Mouse (Mus musculus) adrenal gland, postnatal 25 days (tissue): ENCODE data around the gene Pck2. TPM values are rescaled to one million over a fixed set of nuclear protein-coding genes. Genes with fewer than 3 reads are reported as not detected.
A peak's percentile ranks its signal among the peaks of the same experiment; 100 is the strongest.

ENCODE experiments used
- DNase-seq: peaks from one replicate; pipeline ENCODE4 v3.0.0; 2021; ENCODE audit warnings: mixed read lengths
- long read RNA-seq: library from polyadenylated mRNA; stranded (forward); transcript quantifications from one replicate; pipeline ENCODE4 v2.0.0, GENCODE M21; 2021
- total RNA-seq: library from RNA; stranded (reverse); gene quantifications from 2 replicates; pipeline ENCODE4 v1.2.3, GENCODE M21; 2021

The Pck2 gene
- total RNA-seq = 33.9 and 46.2 TPM in 2 replicates
- long read RNA-seq, transcript Pck2-201 (10 exons, 3,400 nt) = major isoform, 33 of 44 reads
- long read RNA-seq, partial matches to known transcripts = 8 of 44 reads
- long read RNA-seq, other reads (novel, unspliced or antisense) = 3 of 44 reads

DNA sequence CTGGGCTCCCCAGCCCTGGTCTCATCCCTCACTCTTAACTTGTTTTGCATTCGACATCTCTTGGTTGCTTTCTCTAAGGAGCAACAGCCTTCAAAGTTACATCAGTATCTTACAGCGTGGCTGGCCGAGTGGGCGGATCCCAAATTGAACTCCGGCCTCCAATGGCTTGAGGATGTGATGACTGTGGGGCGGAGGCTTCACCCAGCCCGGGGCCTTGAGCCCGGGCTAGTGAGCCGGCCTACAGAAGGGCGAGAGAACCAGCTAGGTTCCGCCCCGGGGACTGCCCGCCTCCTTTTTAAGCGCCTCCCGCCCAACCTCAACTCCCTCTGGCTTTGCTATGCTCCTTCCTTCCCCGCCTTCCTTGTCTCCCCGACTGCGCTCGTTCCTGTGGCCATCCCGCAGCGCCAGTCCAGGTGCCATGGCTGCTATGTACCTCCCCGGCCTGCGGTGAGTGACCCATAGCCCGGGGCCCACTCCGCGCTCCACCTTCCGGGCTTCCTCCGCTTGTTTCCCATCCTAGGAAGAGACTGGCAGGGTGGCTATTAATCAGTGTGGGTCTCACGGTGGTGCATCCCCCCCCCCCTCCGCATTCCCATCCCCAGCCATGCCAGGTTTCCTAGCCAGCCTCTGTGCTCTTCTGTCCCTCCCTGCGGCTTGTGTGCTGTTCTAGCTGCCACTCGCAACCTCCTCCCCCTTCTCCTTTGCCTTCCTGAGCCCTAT, at the start of gene Pck2:
Gene Pck2 (plus strand): TSS at position 200 of the 720 bp plus-strand sequence.
- peak; percentile 89 for DNase-seq

DNA sequence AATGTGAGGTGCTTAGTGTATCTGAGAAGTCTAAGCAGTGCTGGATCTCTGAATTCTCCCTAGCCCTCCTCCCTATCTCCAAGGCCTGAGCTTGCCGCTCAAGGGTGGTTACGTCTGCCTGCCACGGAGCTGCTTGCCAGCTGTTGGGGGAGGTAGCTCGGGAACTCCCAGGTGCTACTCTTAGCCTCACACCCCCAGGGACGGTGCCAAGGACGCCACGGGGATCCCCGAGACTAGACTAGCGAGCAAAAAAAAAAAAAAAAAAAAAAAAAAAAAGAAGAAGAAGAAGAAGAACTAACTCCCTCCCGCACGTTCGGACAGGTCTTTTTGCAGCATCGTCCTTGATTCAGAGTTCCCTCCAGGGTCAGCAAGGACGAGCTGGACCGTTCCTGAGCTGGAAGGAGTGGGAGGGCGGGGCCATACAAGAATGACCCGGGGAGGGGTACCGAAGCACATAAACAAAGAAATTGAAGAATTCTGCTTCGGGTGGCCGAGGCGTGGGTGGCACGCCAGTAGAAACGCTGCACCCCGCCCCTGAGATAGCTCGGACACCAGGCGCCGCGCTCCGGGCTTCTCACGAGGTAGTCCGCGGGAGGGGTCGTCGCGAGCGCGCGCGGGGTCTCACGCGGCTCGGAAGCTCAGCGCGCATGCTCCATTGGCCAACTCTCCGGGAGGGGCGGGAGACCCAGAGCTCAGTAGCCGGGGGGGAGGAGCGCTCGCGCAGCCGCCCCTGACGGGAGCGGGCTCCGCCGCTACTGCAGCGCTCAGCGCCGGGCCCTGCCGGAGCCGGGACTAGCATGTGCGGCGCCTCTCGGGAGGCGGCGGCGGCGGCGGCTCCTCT, 49.5 kb upstream of the Pck2 start, which contains the start of gene Carmil3:
Gene Carmil3 (plus strand): TSS at position 291 of the 841 bp plus-strand sequence.
- DNase-seq = peak; percentile 72

DNA sequence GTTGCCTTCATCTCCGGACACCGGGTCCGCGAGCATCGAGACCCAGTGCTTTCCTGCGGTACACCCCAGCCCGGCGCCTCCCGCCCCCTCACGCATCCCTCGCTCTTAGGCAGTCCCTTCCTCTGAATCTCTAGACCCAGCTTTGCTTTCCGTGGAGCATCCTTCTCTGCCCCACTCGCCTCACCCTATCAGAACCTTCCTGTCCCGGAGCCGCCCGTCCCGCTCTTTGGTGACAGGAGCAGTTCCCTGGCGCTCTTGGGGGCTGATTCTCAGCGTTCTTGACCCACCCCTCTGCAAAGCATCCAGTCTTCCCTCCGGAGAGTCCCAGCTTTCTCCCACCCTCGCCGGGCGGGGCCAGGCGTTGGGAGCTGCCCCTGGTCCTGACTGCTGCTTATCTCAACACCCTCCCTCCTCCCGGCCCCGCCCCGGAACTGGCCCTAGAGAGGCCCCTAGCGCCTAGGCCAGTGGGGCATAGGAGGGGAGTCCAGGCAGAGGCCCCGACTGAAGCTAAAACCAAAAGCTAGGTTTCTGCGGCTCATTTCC, 48.7 kb upstream of the Pck2 start:
- peak; percentile 72 for DNase-seq

DNA sequence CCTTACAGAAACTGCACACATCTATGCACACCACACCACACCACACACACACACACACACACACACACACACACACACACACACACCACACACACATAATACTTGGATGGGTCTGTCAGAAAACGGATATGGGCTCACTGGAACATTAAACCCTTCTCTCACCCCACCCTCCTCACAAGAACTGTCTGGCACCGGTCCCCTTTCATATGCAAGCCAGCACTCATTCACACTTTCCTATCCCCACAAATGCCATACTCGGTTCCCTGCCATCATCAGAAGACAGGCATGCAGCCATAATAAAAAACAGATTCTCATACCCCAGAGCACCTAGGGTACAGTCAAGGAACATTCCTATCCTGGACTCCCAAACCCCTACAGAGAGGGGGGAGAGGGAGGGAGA, 48.0 kb upstream of the Pck2 start:
- DNase-seq = no peak

DNA sequence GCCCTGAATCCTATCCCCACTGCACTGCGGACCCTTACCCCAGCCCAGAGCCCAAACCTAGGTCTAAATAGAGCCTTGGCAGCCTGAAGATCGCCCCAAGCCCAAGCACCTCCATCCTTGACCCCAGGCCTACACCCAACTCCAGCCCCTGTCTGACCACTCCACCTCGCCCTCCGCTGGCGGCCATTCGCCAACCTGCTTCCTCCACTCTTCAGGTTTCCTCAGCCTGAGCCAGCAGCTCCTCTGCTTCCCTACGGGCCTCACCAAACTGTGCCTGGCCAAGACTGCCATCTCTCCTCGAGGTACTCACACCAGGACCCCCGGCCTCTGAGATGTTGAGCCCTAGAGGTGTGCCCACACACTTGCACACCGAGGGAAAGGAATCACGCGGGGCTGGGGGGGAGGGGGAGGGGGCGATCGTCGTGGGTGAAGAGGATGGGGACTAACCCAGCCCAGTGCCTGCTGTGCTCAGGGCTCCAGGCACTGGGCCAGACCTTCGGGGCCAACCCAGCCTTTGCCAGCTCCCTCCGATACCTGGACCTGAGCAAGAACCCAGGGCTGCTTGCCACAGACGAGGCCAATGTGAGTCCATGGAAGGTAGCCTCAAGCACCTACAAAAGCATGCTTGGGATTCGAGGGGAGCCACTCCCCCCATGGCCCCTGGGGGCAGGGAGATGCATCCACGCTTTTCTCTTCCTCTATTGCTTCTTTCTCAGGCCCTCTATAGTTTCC, 44.4 kb upstream of the Pck2 start:
- DNase-seq = no peak

DNA sequence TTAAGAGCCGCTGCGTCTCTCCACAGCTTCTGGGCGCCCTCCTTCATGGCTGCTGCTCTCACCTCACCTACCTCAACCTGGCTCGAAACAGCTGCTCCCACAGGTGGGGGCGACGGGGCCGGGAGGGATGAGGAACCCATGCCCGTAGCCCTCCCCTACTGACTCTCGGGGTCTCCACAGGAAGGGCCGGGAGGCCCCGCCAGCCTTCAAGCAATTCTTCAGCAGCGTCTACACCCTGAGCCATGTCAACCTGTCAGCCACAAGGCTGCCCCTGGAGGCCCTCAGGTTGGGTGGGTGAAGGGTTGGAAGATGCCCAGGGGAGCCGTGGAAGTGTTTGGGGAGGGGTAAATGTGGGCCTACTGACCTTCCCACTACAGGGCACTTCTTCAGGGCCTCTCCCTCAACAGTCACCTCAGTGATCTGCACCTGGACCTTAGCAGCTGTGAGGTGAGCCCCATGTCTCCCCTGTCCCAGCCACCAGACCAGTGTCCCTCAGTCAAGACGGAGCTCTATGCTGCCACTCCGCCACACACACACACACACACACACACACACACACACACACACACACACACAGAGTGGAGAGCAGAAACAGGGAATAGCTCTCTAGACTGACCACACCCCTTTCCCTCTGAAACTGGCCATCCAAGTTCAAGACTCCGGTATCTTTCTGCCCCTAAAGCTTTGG, 43.2 kb upstream of the Pck2 start:
- no peak for DNase-seq

DNA sequence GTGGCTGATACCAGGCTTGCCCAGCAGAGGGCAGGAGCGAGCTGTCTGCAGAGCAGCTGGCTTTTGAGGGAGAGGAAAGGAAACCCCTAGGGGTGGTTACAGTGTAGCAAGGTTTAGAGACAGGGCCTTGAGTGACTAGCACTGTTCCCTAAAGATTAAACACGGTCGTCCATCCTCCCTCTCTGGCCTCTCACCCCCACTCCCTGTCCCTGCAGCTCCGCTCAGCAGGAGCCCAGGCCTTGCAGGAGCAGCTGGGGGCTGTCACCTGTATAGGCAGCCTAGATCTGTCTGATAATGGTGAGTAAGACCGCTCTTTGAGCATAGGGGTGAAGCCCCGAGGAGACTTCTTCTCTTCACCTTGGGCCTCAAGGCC, 42.6 kb upstream of the Pck2 start:
- DNase-seq = peak; percentile 88

DNA sequence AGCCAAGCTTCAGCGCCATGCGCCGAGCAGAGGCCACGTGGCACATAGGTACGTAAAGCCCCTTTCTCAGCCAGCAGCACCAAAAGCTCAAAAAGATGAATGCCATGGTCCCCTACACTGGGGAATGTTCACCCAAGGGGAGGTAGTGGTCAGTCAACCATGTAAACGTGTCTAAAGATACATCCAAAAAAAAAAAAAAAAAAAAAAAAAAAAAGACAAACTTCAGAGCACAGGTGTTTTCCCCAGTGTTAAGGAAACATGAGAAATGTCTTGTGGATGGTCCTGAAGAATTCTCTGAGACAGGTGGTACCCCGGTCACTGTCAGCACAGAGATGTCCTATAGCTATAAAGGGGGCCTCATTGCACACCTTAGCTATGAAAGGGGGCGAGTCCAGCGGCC, 34.5 kb upstream of the Pck2 start:
- no peak for DNase-seq

DNA sequence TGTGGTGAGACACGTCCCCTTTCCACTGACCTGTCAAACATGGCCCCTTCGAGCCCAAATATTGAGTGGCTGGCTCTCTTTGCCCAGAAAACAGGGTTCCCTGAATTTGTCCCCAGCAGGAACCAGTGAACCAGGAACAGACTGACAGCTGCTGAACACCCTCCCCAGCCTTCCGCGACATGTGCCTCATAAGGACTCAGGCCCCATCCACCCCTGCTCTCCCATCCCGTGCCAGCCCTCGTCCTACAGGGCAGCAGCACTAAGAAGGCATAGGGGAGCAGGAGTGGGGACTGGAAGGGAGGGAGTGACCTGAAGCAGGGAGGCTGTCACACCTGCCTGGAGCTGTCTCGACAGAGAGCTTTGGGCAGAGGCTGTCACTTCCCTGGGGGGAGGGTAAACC, 32.3 kb upstream of the Pck2 start:
- DNase-seq = no peak

DNA sequence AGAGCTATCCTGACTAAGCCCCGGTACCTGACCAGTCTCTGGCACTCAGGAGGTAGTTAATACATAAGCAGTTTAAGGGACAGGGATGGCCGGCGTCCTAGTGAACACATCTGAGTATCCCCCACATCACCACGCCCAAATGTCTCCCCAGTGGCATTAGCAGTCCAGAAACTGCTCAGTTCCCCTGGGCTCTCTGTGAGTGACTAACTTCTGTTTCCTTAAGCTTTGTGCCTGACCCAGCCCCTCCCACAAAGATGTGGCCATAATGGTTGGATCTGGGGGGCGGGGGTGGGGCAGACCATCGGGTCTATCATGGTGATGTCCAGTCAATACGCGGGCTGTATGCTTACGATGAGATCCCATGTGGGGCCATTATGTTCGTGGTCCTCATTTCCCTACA, 30.5 kb upstream of the Pck2 start:
- DNase-seq = no peak

DNA sequence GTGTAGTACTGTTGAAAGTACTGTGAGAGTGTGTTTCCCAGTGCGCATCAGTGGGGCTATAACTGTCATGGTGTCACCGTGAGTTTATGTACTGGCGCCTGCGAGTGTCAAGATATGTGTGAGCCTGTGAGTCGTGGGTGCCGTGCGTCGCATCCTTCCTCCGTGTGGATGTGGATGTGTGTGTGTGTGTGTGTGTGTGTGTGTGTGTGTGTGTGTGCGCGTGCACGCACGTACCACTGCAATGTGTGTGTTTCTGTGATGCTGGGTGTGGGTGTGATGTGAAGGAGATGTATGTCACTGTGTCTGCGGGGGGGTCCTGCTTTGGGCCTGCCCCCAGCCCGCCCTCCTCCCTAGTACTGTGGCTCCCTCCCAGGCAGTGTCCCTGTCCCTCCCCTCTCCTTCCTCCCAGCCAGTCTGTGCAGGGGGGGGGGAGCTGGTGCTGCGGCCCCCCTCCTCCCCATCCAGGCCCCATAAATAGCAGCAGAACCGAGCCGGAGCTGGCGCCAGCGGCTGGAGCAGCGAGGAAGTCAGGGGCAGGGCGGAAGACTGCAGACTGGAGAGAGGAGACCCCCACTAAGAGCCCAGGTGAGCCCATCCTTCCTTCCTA, 29.8 kb upstream of the Pck2 start, which contains the start of gene Cpne6:
Gene Cpne6 (plus strand): TSS at position 321 of the 607 bp plus-strand sequence.
- DNase-seq = no peak

DNA sequence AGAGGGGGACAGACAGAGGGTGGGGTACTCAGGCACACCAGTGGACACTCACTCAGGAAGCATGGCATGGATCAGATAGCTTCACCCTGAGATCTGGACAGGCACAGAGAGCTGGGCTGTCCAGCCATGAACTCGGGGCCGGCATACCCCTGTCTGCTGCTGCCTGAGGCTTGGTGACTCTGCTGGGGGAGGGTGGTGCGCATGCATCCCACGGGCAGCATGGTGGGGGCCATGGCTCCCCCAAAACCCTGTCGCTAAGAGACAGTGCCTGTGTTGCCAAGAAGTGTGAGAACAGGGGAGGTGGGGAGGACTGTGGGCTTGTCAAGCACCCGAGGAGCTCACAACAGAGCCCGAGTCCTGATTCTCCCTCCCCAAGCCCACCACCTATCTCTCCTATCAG, 29.0 kb upstream of the Pck2 start:
- DNase-seq = no peak

DNA sequence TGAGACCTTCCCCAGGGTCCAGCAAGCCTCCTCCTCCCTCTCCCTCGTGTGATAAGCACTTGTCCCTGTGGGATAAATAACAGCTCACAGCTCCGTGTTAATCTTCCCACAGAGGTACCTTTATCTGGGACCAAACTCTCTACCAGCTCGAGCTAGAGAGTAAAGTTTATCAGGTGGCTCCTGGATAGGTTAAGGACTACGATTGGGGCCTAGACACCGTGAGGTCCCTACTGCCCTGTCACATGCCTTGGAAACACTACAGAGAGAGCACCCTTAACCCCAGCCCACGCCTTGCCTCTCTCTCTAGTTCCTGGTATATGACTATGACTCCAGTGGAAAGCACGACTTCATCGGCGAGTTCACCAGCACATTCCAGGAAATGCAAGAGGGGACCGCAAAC, 26.1 kb upstream of the Pck2 start:
- DNase-seq = no peak

DNA sequence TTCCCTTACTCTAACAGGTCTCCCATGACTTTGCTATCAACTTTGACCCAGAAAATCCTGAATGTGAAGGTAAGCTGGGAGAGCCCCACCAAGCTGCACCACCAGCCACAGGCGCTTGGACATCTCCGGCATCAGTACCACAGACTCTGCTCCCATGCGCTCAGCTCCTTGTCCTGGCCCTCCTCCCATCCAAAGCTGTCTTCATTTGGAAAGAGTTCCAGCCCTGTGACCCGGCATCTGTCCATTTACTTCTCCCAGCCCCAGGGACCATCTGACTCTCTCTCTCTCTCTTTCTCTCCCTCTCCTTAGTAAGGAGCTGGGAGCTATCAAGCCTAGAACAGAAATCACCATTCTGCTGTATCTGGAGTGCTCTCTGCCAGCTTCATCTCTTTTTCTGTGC, 24.2 kb upstream of the Pck2 start:
- DNase-seq = no peak

DNA sequence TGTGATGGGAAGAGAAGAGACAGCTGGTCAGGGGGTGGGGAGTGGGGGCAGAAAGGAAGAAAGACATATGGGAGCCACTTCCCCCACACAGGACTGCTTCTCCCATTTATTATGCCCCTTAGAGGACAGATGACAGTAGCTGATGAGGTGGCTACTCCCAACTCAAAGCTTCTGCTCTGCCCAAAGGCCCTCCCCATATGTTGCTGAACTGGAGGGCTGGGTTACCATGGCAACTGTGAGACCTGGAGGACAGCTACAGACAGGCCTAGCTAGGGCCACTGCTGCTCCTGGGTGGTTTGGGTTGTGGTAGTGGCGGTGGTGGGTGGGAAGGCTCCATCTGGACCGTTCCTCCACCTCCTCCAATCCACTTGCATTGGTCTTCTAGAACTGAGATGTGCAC, 21.2 kb upstream of the Pck2 start:
- no peak for DNase-seq

DNA sequence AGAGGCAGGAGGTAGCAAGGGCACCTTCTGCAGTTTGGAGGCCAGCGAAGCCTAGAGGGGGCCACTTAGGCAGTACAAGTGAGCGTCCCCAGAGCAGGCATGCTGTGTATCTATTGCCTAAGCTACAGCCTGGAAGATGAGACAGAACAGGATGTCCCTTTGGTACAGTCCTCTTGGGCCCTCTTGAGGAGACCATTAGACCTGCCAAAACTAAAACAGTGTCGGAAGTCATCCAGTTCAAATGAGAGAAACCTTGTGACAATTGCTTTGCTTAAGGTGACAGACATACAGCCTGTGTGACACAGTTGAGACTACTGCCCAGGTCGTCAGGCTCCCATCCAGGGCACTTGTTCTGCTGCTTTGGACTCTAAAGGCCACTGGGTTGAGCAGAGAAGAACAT, 20.5 kb upstream of the Pck2 start:
- DNase-seq = no peak

DNA sequence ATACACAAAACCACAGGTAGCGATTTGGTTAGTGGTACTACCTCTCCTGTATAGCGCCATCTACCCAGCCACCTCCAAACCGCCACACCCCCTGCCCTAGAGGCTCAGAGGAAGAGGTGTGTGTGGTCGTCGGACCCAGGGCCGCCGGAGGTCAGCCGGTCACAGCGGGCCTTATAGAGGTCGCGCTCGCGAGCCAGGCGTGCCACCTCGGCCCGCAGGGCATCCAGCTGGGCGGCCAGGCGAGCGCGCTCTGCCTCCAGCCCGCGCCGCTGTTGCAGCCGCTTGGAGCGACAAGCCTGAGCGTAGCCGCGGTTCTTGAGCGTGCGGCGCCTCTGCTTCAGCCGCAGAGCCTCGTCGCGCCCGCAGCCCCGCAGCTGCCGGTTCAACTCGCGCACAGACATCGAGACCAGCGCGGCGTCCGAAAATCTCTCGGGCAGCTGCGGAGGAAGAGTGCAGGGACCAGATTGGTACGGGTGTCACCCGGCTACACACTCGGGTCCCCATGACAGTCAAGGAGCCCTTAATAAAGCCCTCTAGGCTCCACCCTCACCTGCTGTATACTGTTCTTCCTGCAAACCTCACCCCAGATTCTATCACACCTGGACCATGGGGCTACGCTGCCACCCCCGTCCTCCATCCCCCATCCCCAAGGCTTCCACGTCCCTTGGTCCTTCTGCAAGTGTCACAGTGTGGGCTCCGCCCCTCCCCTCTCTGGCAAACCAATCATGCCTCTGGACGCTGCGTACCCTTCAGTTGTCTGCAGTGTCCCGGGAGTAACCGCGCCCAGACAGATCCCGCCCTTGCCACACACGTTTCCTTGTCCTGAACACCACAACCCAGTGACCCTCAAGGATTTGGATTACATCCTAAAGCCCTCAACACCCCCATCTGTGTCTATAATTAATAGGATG, 19.4 kb upstream of the Pck2 start:
- peak; percentile 38 for DNase-seq

DNA sequence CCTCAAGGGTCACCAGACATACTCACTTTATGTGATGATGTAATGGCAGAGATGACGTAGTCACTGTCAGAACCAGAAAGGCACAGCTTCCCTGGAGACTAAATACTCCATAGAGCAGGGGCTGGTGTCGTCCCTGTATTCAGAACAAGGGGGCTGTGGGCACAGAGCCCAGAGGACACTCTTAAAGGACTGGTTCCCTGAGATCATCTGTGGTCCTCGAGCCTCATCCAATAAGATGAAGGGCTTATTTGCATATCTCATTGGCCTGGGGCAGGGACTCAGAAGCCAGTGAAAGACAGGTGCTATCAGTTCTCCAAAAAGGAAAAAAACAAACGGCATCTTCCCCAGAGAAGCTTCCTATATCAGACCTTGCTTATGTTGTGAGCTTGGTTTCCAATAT, 16.0 kb upstream of the Pck2 start:
- no peak for DNase-seq

DNA sequence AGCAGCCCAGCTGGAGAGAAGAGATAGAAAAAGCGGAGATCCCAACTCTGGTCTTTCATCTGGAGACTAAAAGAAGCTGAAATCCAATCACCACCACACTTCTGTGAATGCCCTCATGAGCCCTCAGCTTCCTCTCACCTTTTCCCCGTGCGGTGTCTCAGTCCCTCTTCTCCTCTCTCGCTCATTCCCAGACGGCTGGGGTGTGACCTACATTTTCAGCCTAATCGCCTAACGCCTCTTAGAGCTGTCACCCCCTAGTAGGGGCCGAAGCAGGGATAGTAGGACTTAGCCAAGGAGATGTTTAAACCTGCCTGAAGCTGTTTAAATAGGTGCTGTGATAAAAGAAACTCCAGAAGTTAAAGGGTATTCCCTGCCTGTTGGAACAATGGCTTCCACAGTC, 15.3 kb upstream of the Pck2 start, which contains the start of gene Nrl:
Gene Nrl (minus strand): TSS at position 197 of the 400 bp plus-strand sequence.
- no peak for DNase-seq

DNA sequence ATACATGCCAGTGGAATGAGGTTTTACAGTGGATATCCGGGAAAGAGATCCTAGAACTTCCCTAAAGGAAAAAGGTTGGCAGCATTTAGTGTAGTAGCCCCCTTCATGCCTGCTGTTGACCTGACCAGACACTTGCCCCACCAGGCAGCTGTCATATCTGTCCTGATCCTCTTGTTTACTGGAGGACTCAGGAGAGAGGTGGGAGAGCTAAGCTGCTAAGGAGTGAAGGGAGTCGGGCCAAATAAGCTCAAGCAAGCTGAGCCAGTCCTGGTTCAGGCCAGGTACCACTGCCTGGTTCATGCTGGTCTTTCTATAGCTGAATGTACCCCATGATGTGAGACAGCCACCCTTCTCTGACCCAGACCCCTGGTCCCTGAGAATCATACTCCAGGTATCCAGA, 13.4 kb upstream of the Pck2 start:
- no peak for DNase-seq
